Mouse (Mus musculus) hindbrain, embryonic 11.5 days (tissue): Measurements from ENCODE around the gene Smyd5. TPM values are rescaled to one million over a fixed set of nuclear protein-coding genes. Genes with fewer than 3 reads are reported as not detected.

Experiments used
- polyA plus RNA-seq: library from polyadenylated mRNA; unstranded; fragments of >200 nt; fragmentation: Nextera tagmentation; extraction: Ambion mirVana; gene quantifications from 2 replicates; pipeline ENCODE4 v1.2.1, GENCODE M21; 2014

The Smyd5 gene
- polyA plus RNA-seq, 1 experiment from 2014 or later: 53.1 TPM

Other genes starting within 250 kb of the Smyd5 start
- 0.13 TPM in 1 of 2 replicates, not detected in the other for gene Emx1, start 244.6 kb upstream of the Smyd5 start, polyA plus RNA-seq
- 5.1 and 6.2 TPM in 2 replicates for gene Sfxn5, start 98.6 kb upstream of the Smyd5 start, polyA plus RNA-seq
- gene Rab11fip5, start 57.4 kb upstream of the Smyd5 start, polyA plus RNA-seq: 4.1 and 4.6 TPM in 2 replicates
- not detected in 2 replicates for gene Noto, start 8.1 kb upstream of the Smyd5 start, polyA plus RNA-seq
- gene Cct7, start 19.5 kb downstream of the Smyd5 start, polyA plus RNA-seq: 644 and 685 TPM in 2 replicates
- 25.5 and 28.1 TPM in 2 replicates for gene Pradc1, start 20.0 kb downstream of the Smyd5 start, polyA plus RNA-seq
- gene Fbxo41, start 71.0 kb downstream of the Smyd5 start, polyA plus RNA-seq: 0.89 and 0.93 TPM in 2 replicates
- gene Egr4, start 81.6 kb downstream of the Smyd5 start, polyA plus RNA-seq: not detected in 2 replicates
- gene Alms1, start 155.5 kb downstream of the Smyd5 start, polyA plus RNA-seq: 7.8 and 10.4 TPM in 2 replicates